Mouse (Mus musculus): Measurements from ENCODE around the gene Piwil1. TPM values are rescaled to one million over a fixed set of nuclear protein-coding genes. Genes with fewer than 3 reads are reported as not detected.

Gene Piwil1
- total and polyA plus RNA-seq, 3 experiments = not detected

- no peak for DNase-seq (ENCODE audit: extremely low read depth)
- H3K27ac ChIP-seq (ENCODE audit: insufficient read depth, low read depth) = no peak overlapping the region
- no peaks in the 10 kb centered on the region for H3K79me2 ChIP-seq (replicated peaks; ENCODE audit: control insufficient read depth, extremely low read depth, insufficient read depth, poor library complexity, severe bottlenecking)
- H3K4me3 ChIP-seq (replicated peaks in 1 of 3; ENCODE audit: low read depth in 2 of 3, low read length in 2 of 3, poor library complexity in 1 of 3) = no peak overlapping the region
- no peaks in the 10 kb centered on the region for H3K4me1 ChIP-seq (ENCODE audit: control insufficient read depth in 1 of 2, insufficient read depth in 2 of 2)
- H3K9ac ChIP-seq (ENCODE audit: insufficient read depth, low read depth) = no peak overlapping the region
- no peaks in the 10 kb centered on the region for H3K36me3 ChIP-seq (replicated peaks in 1 of 2; ENCODE audit: control insufficient read depth in 1 of 2, insufficient read depth in 1 of 2, low read length in 1 of 2)
- H3K27me3 ChIP-seq (replicated peaks) = no peaks in the 10 kb centered on the region
- in situ Hi-C loops (cut with MboI; ENCODE audit: low pct_ligation_motif_present, low pct_unique_long_range_greater_than_20kb, low sequenced_read_pairs) = no loop called here
- no peak for TF ChIP-seq ETS1 (conservative IDR thresholded peaks at IDR 0.05; ENCODE audit: low read depth, low read length)
- no peak for TF ChIP-seq ZMIZ1 (IDR thresholded peaks at IDR 0.05; ENCODE audit: low read depth, low read length)
- no peak for TF ChIP-seq KAT2A (IDR thresholded peaks at IDR 0.05; ENCODE audit: insufficient replicate concordance, low read length)
- no peak overlapping the region for H3K4me2 ChIP-seq (ENCODE audit: insufficient read depth, low read depth, poor library complexity, severe bottlenecking)
- dilution Hi-C loops (cut with MboI; ENCODE audit: extremely low pct_ligation_motif_present, extremely low pct_unique_long_range_greater_than_20kb, low sequenced_read_pairs) = no loop called here
- H3K9me3 ChIP-seq (replicated peaks; ENCODE audit: low read length) = peaks cover 95% of the 10 kb centered on the region
These were observed 37.5 kb downstream of the Piwil1 start for GRCm38 (mm10) chr5:128739838-128740171.

DNA sequence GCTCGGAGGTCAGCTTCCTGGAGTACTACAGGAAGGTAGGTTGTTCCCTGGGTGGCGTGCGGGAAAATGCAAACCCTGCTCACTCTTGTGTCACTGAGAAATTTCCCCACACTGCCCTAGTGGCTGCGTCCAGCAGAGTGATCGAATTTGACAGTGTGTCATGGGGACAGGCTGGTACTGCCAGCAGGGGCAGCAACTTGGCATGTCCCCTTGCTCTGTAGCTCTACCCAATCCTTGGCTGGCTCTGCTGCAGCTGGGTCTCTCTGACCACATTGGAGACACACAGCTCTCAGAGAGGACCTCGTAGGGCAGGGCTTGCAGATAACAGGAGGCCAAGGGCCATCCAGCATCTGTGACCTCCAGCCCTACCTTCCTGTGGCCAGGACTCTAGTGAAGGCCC is 42.0 kb downstream of the Piwil1 start:
- dilution Hi-C loops (cut with MboI; ENCODE audit: extremely low pct_ligation_motif_present, extremely low pct_unique_long_range_greater_than_20kb, low sequenced_read_pairs) (no loop called here), in situ Hi-C loops (cut with MboI; ENCODE audit: low pct_ligation_motif_present, low pct_unique_long_range_greater_than_20kb, low sequenced_read_pairs) (no loop called here)
- Histone ChIP-seq H3K36me3 (replicated peaks in 1 of 2; ENCODE audit: control insufficient read depth in 1 of 2, insufficient read depth in 1 of 2, low read length in 1 of 2) (no peaks in the 10 kb centered on the region), H3K27me3 (replicated peaks) (no peaks in the 10 kb centered on the region), H3K27ac (ENCODE audit: insufficient read depth, low read depth) (no peak overlapping the region), H3K4me3 (replicated peaks in 1 of 3; ENCODE audit: low read depth in 2 of 3, low read length in 2 of 3, poor library complexity in 1 of 3) (no peak overlapping the region), H3K4me2 (ENCODE audit: insufficient read depth, low read depth, poor library complexity, severe bottlenecking) (no peak overlapping the region), H3K9ac (ENCODE audit: insufficient read depth, low read depth) (no peak overlapping the region), H3K79me2 (replicated peaks; ENCODE audit: control insufficient read depth, extremely low read depth, insufficient read depth, poor library complexity, severe bottlenecking) (no peaks in the 10 kb centered on the region), H3K4me1 (ENCODE audit: control insufficient read depth in 1 of 2, insufficient read depth in 2 of 2) (no peaks in the 10 kb centered on the region), H3K9me3 (replicated peaks; ENCODE audit: low read length) (peaks cover 97% of the 10 kb centered on the region)
- DNase-seq (ENCODE audit: extremely low read depth) = no peak
- TF ChIP-seq NRF1 (IDR thresholded peaks at IDR 0.05; ENCODE audit: low read depth, low read length) = no peak
- no peak for TF ChIP-seq MYC (IDR thresholded peaks at IDR 0.05; ENCODE audit: low read depth, low read length)
- TF ChIP-seq UBTF (IDR thresholded peaks at IDR 0.05; ENCODE audit: low read depth, low read length) = no peak
- no peak for TF ChIP-seq CHD2 (IDR thresholded peaks at IDR 0.05; ENCODE audit: low read length)
- no peak for TF ChIP-seq JUN (IDR thresholded peaks at IDR 0.05; ENCODE audit: insufficient read depth, low read depth, low read length)
- no peak for TF ChIP-seq TCF12 (IDR thresholded peaks at IDR 0.05; ENCODE audit: low read depth, low read length)
- TF ChIP-seq PAX5 (IDR thresholded peaks at IDR 0.05; ENCODE audit: low read length) = no peak
- no peak for TF ChIP-seq MAZ (IDR thresholded peaks at IDR 0.05; ENCODE audit: low read depth, low read length)
- TF ChIP-seq IRF4 (IDR thresholded peaks at IDR 0.05; ENCODE audit: low read depth, low read length) = no peak
- no peak for TF ChIP-seq EP300 (IDR thresholded peaks at IDR 0.05; ENCODE audit: low read length)

- dilution Hi-C loops (cut with MboI; ENCODE audit: extremely low pct_ligation_motif_present, extremely low pct_unique_long_range_greater_than_20kb, low sequenced_read_pairs) = no loop called here
- peak overlapping the region in 1 of 3 experiments; percentile 1 for H3K4me3 ChIP-seq (replicated peaks in 1 of 3; ENCODE audit: low read depth in 2 of 3, low read length in 2 of 3, poor library complexity in 1 of 3)
These were observed 42.9 kb downstream of the Piwil1 start for GRCm38 (mm10) chr5:128745206-128745605.

More at GRCm38 (mm10) chr5:128745206-128745605, 42.9 kb downstream of the Piwil1 start:
- Histone ChIP-seq H3K36me3 (replicated peaks in 1 of 2; ENCODE audit: control insufficient read depth in 1 of 2, insufficient read depth in 1 of 2, low read length in 1 of 2) (no peaks in the 10 kb centered on the region), H3K79me2 (replicated peaks; ENCODE audit: control insufficient read depth, extremely low read depth, insufficient read depth, poor library complexity, severe bottlenecking) (no peaks in the 10 kb centered on the region), H3K27ac (ENCODE audit: insufficient read depth, low read depth) (no peak overlapping the region), H3K4me2 (ENCODE audit: insufficient read depth, low read depth, poor library complexity, severe bottlenecking) (no peak overlapping the region), H3K4me1 (ENCODE audit: control insufficient read depth in 1 of 2, insufficient read depth in 2 of 2) (no peaks in the 10 kb centered on the region), H3K9ac (ENCODE audit: insufficient read depth, low read depth) (no peak overlapping the region), H3K9me3 (replicated peaks; ENCODE audit: low read length) (peaks cover 97% of the 10 kb centered on the region), H3K27me3 (replicated peaks) (no peaks in the 10 kb centered on the region)
- no peak for DNase-seq (ENCODE audit: extremely low read depth)
- in situ Hi-C loops (cut with MboI; ENCODE audit: low pct_ligation_motif_present, low pct_unique_long_range_greater_than_20kb, low sequenced_read_pairs) = no loop called here
- TF ChIP-seq PAX5 (IDR thresholded peaks at IDR 0.05; ENCODE audit: low read length) (no peak), CHD2 (IDR thresholded peaks at IDR 0.05; ENCODE audit: low read length) (no peak), IRF4 (IDR thresholded peaks at IDR 0.05; ENCODE audit: low read depth, low read length) (no peak), ZKSCAN1 (IDR thresholded peaks at IDR 0.05; ENCODE audit: borderline replicate concordance, low read depth, low read length) (no peak)

All from CH12.LX (cell line).